In the genomic region with DNA sequence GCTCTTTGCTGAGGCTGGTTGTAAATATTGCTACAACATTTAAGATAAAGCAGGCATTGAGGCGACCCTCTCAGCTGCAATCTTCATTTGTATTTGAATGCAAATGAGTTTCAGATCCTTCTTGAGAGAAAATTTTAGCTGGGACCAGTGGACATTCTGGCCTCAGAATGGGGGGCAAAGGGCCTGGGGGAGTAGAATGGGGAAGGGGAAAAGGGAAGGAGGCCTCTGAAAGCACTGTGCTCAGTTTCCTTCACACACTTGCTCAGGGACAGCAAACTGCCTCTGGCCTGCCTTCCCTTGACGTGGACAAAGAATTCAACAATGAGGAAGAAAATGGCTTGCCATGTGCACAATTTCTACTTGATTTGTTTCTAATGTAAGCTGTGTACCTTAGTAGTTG, we compare ENCODE assay signal across 21 mouse cellular contexts. TPM values are rescaled to one million over a fixed set of nuclear protein-coding genes. Genes with fewer than 3 reads are reported as not detected.
A peak's percentile ranks its signal among the peaks of the same experiment; 100 is the strongest.
DNase-seq lines count a peak whose midpoint lies in the region; ATAC-seq and TF ChIP-seq lines count a peak whose summit lies in the region.
"Had no signal": no experiment of that assay in that cellular context is flagged by ENCODE, and none has a peak within 500 bp of the region (broad histone marks: within the 10 kb centered on the region; RNA-seq: fewer than 3 reads in every experiment).

No protein-coding gene starts in this region.

- TF ChIP-seq EP300 in liver, postnatal 0 days (IDR thresholded peaks at IDR 0.05; ENCODE audit: low read depth): no peak

- H3K4me2 ChIP-seq in liver, postnatal 0 days (ENCODE audit: low read depth, low read length): no peak overlapping the region
- no peak overlapping the region for H3K4me2 ChIP-seq in liver, embryonic 12.5 days
- H3K4me2 ChIP-seq in hindbrain, embryonic 16.5 days (ENCODE audit: low read length): no peak overlapping the region
- H3K4me2 ChIP-seq: embryonic facial prominence, embryonic 15.5 days; heart, embryonic 13.5 days; hindbrain, embryonic 15.5 days had no signal

- H3K36me3 ChIP-seq in liver, postnatal 0 days (replicated peaks; ENCODE audit: insufficient read depth, low read length): no peaks in the 10 kb centered on the region
- no peaks in the 10 kb centered on the region for H3K36me3 ChIP-seq in liver, embryonic 12.5 days
- H3K36me3 ChIP-seq in splenic B cell, adult 2 months (ENCODE audit: control insufficient read depth, insufficient read depth, low read length, poor library complexity, severe bottlenecking): no peaks in the 10 kb centered on the region
- no peaks in the 10 kb centered on the region for H3K36me3 ChIP-seq in hindbrain, embryonic 16.5 days (ENCODE audit: control insufficient read depth, insufficient read depth, low read length)
- H3K36me3 ChIP-seq: embryonic facial prominence, embryonic 15.5 days; forebrain, embryonic 10.5 days; G1E; heart, embryonic 13.5 days; hindbrain, embryonic 15.5 days had no signal

- H3K4me3 ChIP-seq in liver, postnatal 0 days (ENCODE audit: low read depth, low read length): no peak overlapping the region
- no peak overlapping the region for H3K4me3 ChIP-seq in liver, embryonic 12.5 days
- H3K4me3 ChIP-seq in layer of hippocampus, adult 2 months: no peak overlapping the region
- no peak overlapping the region for H3K4me3 ChIP-seq in hindbrain, embryonic 16.5 days (ENCODE audit: low read length)
- H3K4me3 ChIP-seq: embryonic facial prominence, embryonic 15.5 days; erythroblast, embryonic 14.5 days; forebrain, embryonic 10.5 days; heart, embryonic 13.5 days; hindbrain, embryonic 15.5 days had no signal

- H3K27me3 ChIP-seq in liver, postnatal 0 days (ENCODE audit: insufficient read depth, low read length): no peaks in the 10 kb centered on the region
- no peaks in the 10 kb centered on the region for H3K27me3 ChIP-seq in liver, embryonic 12.5 days (replicated peaks)
- H3K27me3 ChIP-seq in splenic B cell, adult 2 months (ENCODE audit: control insufficient read depth, insufficient read depth, low read length, poor library complexity, severe bottlenecking): no peaks in the 10 kb centered on the region
- H3K27me3 ChIP-seq in hindbrain, embryonic 16.5 days (replicated peaks; ENCODE audit: control insufficient read depth, insufficient read depth, low read length): no peaks in the 10 kb centered on the region
- H3K27me3 ChIP-seq: embryonic facial prominence, embryonic 15.5 days; hindbrain, embryonic 15.5 days had no signal

- H3K27ac ChIP-seq in liver, postnatal 0 days (ENCODE audit: low read depth): peak overlapping the region; percentile 55
- H3K27ac ChIP-seq in liver, embryonic 12.5 days: no peak overlapping the region
- H3K27ac ChIP-seq in layer of hippocampus, adult 2 months: no peak overlapping the region
- H3K27ac ChIP-seq in hindbrain, embryonic 16.5 days (ENCODE audit: low read depth, low read length): no peak overlapping the region
- H3K27ac ChIP-seq: embryonic facial prominence, embryonic 15.5 days; forebrain, embryonic 10.5 days; heart, embryonic 13.5 days; hindbrain, embryonic 15.5 days had no signal

- no peak overlapping the region for H3K9ac ChIP-seq in liver, postnatal 0 days (replicated peaks)
- H3K9ac ChIP-seq in liver, embryonic 12.5 days: no peak overlapping the region
- H3K9ac ChIP-seq in hindbrain, embryonic 16.5 days (ENCODE audit: low read depth, low read length): no peak overlapping the region
- H3K9ac ChIP-seq: embryonic facial prominence, embryonic 15.5 days; heart, embryonic 13.5 days; hindbrain, embryonic 15.5 days had no signal

- 48% methylated on average over 2 of the region's 2 CpGs for WGBS in liver, postnatal 0 days (ENCODE audit: insufficient replicate concordance)
- 65% methylated on average over 2 of the region's 2 CpGs for WGBS in liver, embryonic 12.5 days (ENCODE audit: insufficient replicate concordance)
- 50% methylated on average over 2 of the region's 2 CpGs for WGBS in hindbrain, embryonic 16.5 days

- peaks cover 26% of the 10 kb centered on the region for H3K4me1 ChIP-seq in liver, postnatal 0 days (ENCODE audit: insufficient read depth)
- H3K4me1 ChIP-seq in liver, embryonic 12.5 days: 0 out of 2 replicates have a peak, but pooled peaks cover 5% of the 10 kb centered on the region
- H3K4me1 ChIP-seq in hindbrain, embryonic 16.5 days (ENCODE audit: control insufficient read depth, insufficient read depth, low read depth, low read length): no peaks in the 10 kb centered on the region
- H3K4me1 ChIP-seq: hindbrain, embryonic 15.5 days had no signal

- DNase-seq in liver, postnatal 0 days: peak; percentile 22
- DNase-seq in B cell, adult 2 months: peak; percentile 36
- DNase-seq in splenic B cell, adult 2 months (ENCODE audit: low read depth, low spot score): peak; percentile 59
- no peak for DNase-seq in layer of hippocampus, adult 2 months (ENCODE audit: low spot score in 2 of 2)
- DNase-seq: adrenal gland, postnatal 10 days; cerebellum, adult 2 months; cerebellum, postnatal 10 days; embryo, embryonic 11 days; gastrocnemius, postnatal 10 days; heart, postnatal 36 days had no signal

- no peak for TF ChIP-seq CTCF in liver, postnatal 0 days (IDR thresholded peaks at IDR 0.05; ENCODE audit: low read depth)
- no peak for TF ChIP-seq CTCF in layer of hippocampus, adult 2 months (conservative IDR thresholded peaks at IDR 0.05)

- no peak for ATAC-seq in liver, postnatal 0 days
- ATAC-seq in liver, embryonic 12.5 days: no peak
- peak; percentile 62 for ATAC-seq in granulocyte monocyte progenitor cell, adult 5-6 weeks (replicated peaks; ENCODE audit: poor library complexity, severe bottlenecking)
- no peak for ATAC-seq in hindbrain, embryonic 16.5 days
- ATAC-seq: forebrain, embryonic 14.5 days; inflammation-experienced regulatory T-cells, adult 6 months had no signal

- no peaks in the 10 kb centered on the region for H3K9me3 ChIP-seq in liver, postnatal 0 days (ENCODE audit: low read length)
- no peaks in the 10 kb centered on the region for H3K9me3 ChIP-seq in liver, embryonic 12.5 days (replicated peaks)
- H3K9me3 ChIP-seq in hindbrain, embryonic 16.5 days (ENCODE audit: control insufficient read depth, low read length): no peaks in the 10 kb centered on the region
- H3K9me3 ChIP-seq: embryonic facial prominence, embryonic 15.5 days; forebrain, embryonic 10.5 days; G1E; heart, embryonic 13.5 days; hindbrain, embryonic 15.5 days had no signal

RNA-seq across cellular contexts. Expression of gene Nedd9, which starts 18.4 kb away (rescaled TPM):
- polyA plus RNA-seq in liver, postnatal 0 days (2015; fragmentation: Nextera tagmentation; extraction: Ambion mirVana): 6.8 and 6.9 TPM in 2 replicates
- polyA plus RNA-seq in liver, embryonic 12.5 days (2016; fragmentation: Nextera tagmentation; extraction: Ambion mirVana): 2.5 and 2.8 TPM in 2 replicates
- 15.1 and 22.2 TPM in 2 replicates for total RNA-seq in granulocyte monocyte progenitor cell, adult 5-6 weeks (2014; fragmentation: Nextera tagmentation)
- 23.4 and 37.8 TPM in 2 replicates for total RNA-seq in granulocyte monocyte progenitor cell, adult 5-6 weeks (2017)
- total RNA-seq in layer of hippocampus, adult 2 months (2021): 10 to 100 TPM; 12.4 to 14.1 TPM
- 11.9 and 14.2 TPM in 2 replicates for polyA plus RNA-seq in hindbrain, embryonic 16.5 days (2015; fragmentation: Nextera tagmentation; extraction: Ambion mirVana)
- polyA plus RNA-seq: erythroblast, embryonic 14.5 days; G1E had no signal

Comparison
In these comparisons a context has a peak if more than half of its experiments do, and no peak if none do; other contexts are left out.
1. DNase-seq: peak in liver, postnatal 0 days (single experiment), B cell, adult 2 months (2 of 2) and splenic B cell, adult 2 months (single experiment); none in layer of hippocampus, adult 2 months (0 of 2).